Mouse (Mus musculus) heart, postnatal 10 days (tissue): ENCODE data around the gene Gck. TPM values are rescaled to one million over a fixed set of nuclear protein-coding genes. Genes with fewer than 3 reads are reported as not detected.

Experiments
- DNase-seq, 2 experiments: peaks; one replicate each; pipeline ENCODE4 v3.0.0; 2021
- intact Hi-C: fragments of 180-260 bp; cut with DNase I; formaldehyde crosslinking; loops from one replicate; pipeline ENCODE4 v1.15.1; 2025
- total RNA-seq, 2 experiments: library from RNA; stranded (reverse); gene quantifications; 2 replicates each; pipeline ENCODE4 v1.2.3; 2021

The Gck gene
- total RNA-seq, 2 experiments from 2014 or later: 0.40 to 1.5 TPM

GRCm38 (mm10) chr11:5851021-5851736, 98.7 kb downstream of the Gck start:
- intact Hi-C loops: loop anchor here (5.0 kb wide), 1 partner anchor 36 kb away; no protein-coding TSS in a partner anchor
- no peak for DNase-seq

Other genes starting within 250 kb of the Gck start
- 100 to 1,000 TPM; 114 to 118 TPM for gene Mrps24, start 234.4 kb downstream of the Gck start, total RNA-seq
- gene Urgcp, start 187.7 kb downstream of the Gck start, total RNA-seq: 10 to 100 TPM; 65.6 to 68.5 TPM
- gene Dbnl, start 161.6 kb downstream of the Gck start, total RNA-seq: 10 to 100 TPM; 37.4 to 40.6 TPM
- 100 to 1,000 TPM; 756 to 765 TPM for gene Pgam2, start 146.3 kb downstream of the Gck start, total RNA-seq
- 1 to 10 TPM; 5.0 to 6.7 TPM for gene Polm, start 112.1 kb downstream of the Gck start, total RNA-seq
- gene Aebp1, start 88.1 kb downstream of the Gck start, total RNA-seq: 10 to 100 TPM; 35.2 to 40.1 TPM
- 10 to 100 TPM; 34.8 to 44.1 TPM for gene Pold2, start 71.8 kb downstream of the Gck start, total RNA-seq
- 100 to 1,000 TPM; 363 to 942 TPM for gene Myl7, start 51.3 kb downstream of the Gck start, total RNA-seq
- 10 to 100 TPM; 85.7 to 97.5 TPM for gene Ykt6, start 5.6 kb upstream of the Gck start, total RNA-seq
- 1 to 10 TPM; 7.4 to 7.7 TPM for gene Camk2b, start 116.3 kb upstream of the Gck start, total RNA-seq
- gene A730071L15Rik, start 249.9 kb upstream of the Gck start, total RNA-seq: under 1 TPM in 1 of 2 experiments, not detected in 1; 0.26 TPM